Mouse (Mus musculus): ENCODE data around the gene Mcm2. TPM values are rescaled to one million over a fixed set of nuclear protein-coding genes. Genes with fewer than 3 reads are reported as not detected.
A peak's percentile ranks its signal among the peaks of the same experiment; 100 is the strongest.

Mcm2 gene
- polyA plus RNA-seq, 1 experiment from 2014 or later, result 27.3 TPM

DNA sequence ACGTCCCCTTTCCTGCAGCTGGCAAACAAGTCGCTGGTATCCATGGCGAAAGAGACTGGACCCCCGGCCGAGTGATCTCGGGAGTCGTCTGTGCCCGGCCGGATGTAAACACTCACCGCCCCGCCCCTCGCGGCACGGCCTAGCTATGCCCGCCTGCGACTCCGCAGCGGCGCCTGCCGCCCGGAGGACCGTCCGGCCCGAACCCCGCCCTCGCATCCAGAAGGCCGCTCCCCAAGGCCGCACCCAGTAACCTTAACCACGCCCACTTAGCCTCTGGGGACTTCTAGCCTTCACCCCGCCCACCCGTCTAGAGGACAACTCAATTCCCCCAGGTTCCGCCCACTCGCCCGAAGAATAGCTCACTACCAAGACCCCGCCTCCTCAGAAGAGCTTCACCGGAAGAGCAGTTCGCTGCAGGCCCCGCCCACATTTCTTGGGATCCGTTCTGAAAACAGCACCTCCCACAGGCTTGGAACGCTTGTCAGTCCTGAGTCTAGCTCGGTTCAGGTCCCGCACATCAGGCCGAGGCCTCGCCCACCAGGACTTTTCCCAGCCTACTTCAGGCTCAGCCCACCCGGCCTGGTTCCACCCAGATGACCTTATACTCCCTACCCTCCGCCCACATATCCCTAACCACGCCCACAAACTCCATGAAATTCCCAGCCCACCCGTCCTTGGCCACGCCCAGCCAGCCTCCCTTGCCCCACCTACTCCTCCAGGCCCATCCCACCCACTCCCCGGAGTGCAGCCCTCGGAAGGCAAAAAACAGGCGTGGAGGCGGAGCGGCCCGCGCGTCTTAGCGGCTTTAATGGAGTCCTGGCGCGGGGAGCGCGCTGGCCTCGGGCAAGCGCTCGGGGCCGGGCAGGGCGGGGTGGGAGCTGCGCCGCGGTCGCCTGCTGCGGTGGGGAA lies 56.5 kb downstream of the Mcm2 start, which contains the start of gene Abtb1:
Abtb1 (minus strand) TSS at position 204 of the 909 bp plus-strand sequence.
- Histone ChIP-seq H3K27ac (ENCODE audit: low read depth, low read length) (peak within 1 kb of the TSS; percentile 81), H3K27me3 (replicated peaks; ENCODE audit: control insufficient read depth, insufficient read depth, low read length) (no peaks in the 10 kb centered on the region), H3K4me3 (ENCODE audit: low read length) (peak within 1 kb of the TSS; percentile 76), H3K36me3 (ENCODE audit: control insufficient read depth, insufficient read depth, low read length) (peaks cover 25% of the 10 kb centered on the region), H3K4me1 (ENCODE audit: control insufficient read depth, insufficient read depth, low read depth, low read length) (peaks cover 20% of the 10 kb centered on the region), H3K9me3 (ENCODE audit: control insufficient read depth, low read length) (no peaks in the 10 kb centered on the region), H3K4me2 (ENCODE audit: low read length) (peak within 1 kb of the TSS; percentile 53), H3K9ac (ENCODE audit: low read depth, low read length) (peak within 1 kb of the TSS; percentile 81)
- under 1% methylated on average over 72 of the region's 72 CpGs for whole genome bisulfite sequencing
- ATAC-seq, result peak; percentile 96

DNA sequence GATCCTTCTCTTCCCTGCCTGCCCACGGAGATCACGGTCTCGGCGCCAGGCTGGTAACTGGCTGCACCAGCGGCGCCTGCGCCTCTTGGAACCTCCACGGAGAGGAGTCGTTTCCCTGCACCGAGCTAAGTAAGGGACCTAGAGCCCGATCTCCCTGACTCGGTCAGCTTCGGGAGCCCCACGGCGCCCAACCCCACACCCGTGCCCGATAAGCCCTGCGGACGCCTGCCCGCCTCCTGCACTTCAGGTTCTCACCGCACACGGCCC lies 57.1 kb downstream of the Mcm2 start:
- Histone ChIP-seq H3K9me3 (ENCODE audit: control insufficient read depth, low read length) (no peaks in the 10 kb centered on the region), H3K27ac (ENCODE audit: low read depth, low read length) (peak overlapping the region; percentile 81)

DNA sequence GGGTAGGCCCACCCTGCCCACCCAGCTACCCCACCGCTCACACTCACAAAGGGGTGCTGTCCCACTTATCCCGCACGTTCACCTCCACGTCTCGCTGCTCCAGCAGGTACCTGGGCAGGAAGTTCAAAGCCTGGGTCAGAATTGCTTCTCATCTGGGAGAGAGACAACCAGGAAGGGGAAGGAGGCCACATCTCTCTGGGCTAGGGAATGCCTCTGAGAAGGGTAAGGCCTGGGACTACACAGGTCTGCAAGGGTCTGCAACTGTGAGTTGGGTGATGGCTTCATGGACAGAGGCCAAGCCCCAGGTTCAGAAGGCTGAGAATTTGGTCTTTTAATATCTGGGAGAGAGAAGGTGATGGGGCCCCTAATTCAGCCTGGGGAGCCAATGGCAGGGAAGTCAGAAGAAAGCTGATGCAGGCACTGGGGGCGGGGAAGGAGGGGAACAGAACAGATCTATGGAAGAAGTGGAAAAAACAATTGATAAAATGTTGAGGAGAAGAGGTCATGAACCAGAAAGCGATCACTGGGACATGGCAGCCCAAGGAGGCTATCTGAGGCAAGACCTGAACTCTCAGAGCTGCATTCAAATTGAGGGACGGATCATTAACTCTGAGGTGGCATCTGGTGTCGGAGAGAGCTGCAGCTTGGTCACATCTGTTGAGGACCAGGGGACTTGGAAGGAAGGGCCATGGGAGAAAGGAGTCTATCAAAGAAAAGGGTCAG lies 57.6 kb downstream of the Mcm2 start:
- peak overlapping the region; percentile 76 for H3K4me3 ChIP-seq (ENCODE audit: low read length)
- H3K27me3 ChIP-seq (replicated peaks; ENCODE audit: control insufficient read depth, insufficient read depth, low read length), result no peaks in the 10 kb centered on the region
- peak overlapping the region; percentile 81 for H3K27ac ChIP-seq (ENCODE audit: low read depth, low read length)
- WGBS, result 57% methylated on average over 9 of the region's 9 CpGs
- H3K9me3 ChIP-seq (ENCODE audit: control insufficient read depth, low read length), result no peaks in the 10 kb centered on the region
- H3K9ac ChIP-seq (ENCODE audit: low read depth, low read length), result peak overlapping the region; percentile 81
- peaks cover 20% of the 10 kb centered on the region for H3K4me1 ChIP-seq (ENCODE audit: control insufficient read depth, insufficient read depth, low read depth, low read length)
- H3K36me3 ChIP-seq (ENCODE audit: control insufficient read depth, insufficient read depth, low read length), result peaks cover 26% of the 10 kb centered on the region
- peak overlapping the region; percentile 53 for H3K4me2 ChIP-seq (ENCODE audit: low read length)
- ATAC-seq, result no peak

More for the DNA sequence above, 57.1 kb downstream of the Mcm2 start:
- 0% methylated on average over 10 of the region's 22 CpGs for WGBS
- Histone ChIP-seq H3K4me3 (ENCODE audit: low read length) (peak overlapping the region; percentile 76), H3K36me3 (ENCODE audit: control insufficient read depth, insufficient read depth, low read length) (peaks cover 22% of the 10 kb centered on the region), H3K9ac (ENCODE audit: low read depth, low read length) (peak overlapping the region; percentile 81), H3K4me2 (ENCODE audit: low read length) (peak overlapping the region; percentile 53), H3K4me1 (ENCODE audit: control insufficient read depth, insufficient read depth, low read depth, low read length) (peaks cover 20% of the 10 kb centered on the region), H3K27me3 (replicated peaks; ENCODE audit: control insufficient read depth, insufficient read depth, low read length) (no peaks in the 10 kb centered on the region)
- ATAC-seq, result no peak

DNA sequence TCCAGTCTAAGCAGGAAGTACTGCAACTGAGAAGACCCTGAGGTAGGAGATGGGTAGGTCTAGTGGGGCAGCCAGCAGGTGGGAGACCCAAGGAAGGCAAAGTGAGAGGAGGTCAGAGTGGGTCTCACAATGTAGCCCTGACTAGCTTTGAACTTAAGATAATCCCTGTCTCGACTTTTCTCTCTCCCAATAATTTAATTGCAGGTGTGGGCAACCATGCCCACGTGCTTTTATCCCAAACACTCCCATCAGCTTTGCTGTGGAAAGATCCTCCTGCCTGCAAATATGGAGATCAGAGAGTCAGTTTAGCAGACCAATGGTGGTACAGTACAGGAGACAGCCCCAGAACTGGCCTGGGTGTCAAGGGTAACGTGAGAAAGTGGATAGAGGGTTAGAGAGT lies 58.4 kb downstream of the Mcm2 start:
- Histone ChIP-seq H3K9me3 (ENCODE audit: control insufficient read depth, low read length) (no peaks in the 10 kb centered on the region), H3K27ac (ENCODE audit: low read depth, low read length) (no peak overlapping the region), H3K4me3 (ENCODE audit: low read length) (no peak overlapping the region), H3K4me2 (ENCODE audit: low read length) (no peak overlapping the region), H3K4me1 (ENCODE audit: control insufficient read depth, insufficient read depth, low read depth, low read length) (peaks cover 20% of the 10 kb centered on the region), H3K27me3 (replicated peaks; ENCODE audit: control insufficient read depth, insufficient read depth, low read length) (no peaks in the 10 kb centered on the region), H3K36me3 (ENCODE audit: control insufficient read depth, insufficient read depth, low read length) (peaks cover 26% of the 10 kb centered on the region), H3K9ac (ENCODE audit: low read depth, low read length) (peak overlapping the region; percentile 27; the same call in 1 of the 2 replicates)
- no peak for ATAC-seq
- WGBS, result 75% methylated on average over 3 of the region's 3 CpGs

DNA sequence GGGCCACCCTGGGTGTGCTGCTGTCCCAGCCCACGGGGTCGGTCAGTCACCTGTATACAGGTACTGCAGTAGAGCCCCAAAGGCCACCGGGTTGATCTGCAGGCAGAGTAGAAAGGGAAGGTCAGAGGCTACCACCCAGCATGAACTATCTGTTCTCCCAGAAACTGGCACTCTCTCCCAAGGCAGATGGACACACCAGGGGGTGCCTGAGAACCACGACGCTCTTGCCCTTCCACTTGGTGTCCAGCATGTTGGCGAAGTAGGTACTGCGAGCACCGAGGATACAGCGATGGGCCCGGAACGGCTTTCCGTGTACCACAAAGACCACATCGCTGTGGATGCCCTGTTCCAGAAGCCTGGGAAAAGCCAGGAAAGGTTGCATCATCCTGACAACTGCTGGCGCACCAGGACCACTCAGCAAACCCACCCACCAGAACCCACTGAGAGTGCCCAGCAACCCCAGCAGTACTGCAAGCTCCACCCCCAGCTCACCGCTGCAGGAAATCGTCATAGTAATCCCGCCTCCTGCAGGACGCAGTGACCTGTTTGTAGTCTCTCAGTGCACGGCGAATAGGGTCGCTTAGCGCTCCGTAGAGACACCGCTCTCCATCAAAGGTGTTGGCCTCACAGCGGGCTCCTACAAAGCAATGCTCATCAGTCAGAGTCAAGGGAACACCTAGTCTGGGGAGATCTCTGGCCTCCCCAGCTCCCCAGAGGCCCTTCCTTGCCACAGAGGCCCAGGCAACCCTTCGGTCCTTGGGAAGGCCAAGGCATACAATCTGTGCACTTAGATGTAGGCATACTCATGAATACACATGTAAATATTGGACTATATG lies 59.2 kb downstream of the Mcm2 start:
- Histone ChIP-seq H3K4me3 (ENCODE audit: low read length) (no peak overlapping the region), H3K36me3 (ENCODE audit: control insufficient read depth, insufficient read depth, low read length) (peaks cover 23% of the 10 kb centered on the region), H3K9ac (ENCODE audit: low read depth, low read length) (no peak overlapping the region; the same call in 1 of the 2 replicates), H3K4me2 (ENCODE audit: low read length) (no peak overlapping the region), H3K9me3 (ENCODE audit: control insufficient read depth, low read length) (no peaks in the 10 kb centered on the region), H3K27ac (ENCODE audit: low read depth, low read length) (no peak overlapping the region), H3K4me1 (ENCODE audit: control insufficient read depth, insufficient read depth, low read depth, low read length) (peaks cover 20% of the 10 kb centered on the region), H3K27me3 (replicated peaks; ENCODE audit: control insufficient read depth, insufficient read depth, low read length) (no peaks in the 10 kb centered on the region)
- ATAC-seq, result no peak
- 83% methylated on average over 26 of the region's 26 CpGs for WGBS

DNA sequence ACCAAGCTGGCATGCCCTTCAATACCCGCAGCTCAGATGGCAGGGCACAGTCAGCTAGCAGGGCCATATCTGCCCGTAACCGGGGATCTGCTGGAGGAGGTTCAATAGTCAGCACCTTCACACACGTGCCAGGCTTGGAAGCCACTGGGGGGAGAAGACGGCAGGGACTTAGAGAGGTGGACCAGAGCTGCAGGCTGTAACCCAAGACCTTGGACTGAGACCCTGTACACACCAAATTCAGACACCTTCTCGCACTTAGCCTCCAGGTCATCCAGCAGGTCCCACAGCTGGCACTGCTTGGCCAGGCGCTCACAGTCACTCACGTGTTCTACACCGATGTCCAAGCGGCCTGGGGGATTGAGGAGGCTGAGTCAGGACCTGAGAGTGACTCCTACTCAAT lies 60.0 kb downstream of the Mcm2 start:
- no peak for ATAC-seq
- Histone ChIP-seq H3K36me3 (ENCODE audit: control insufficient read depth, insufficient read depth, low read length) (peaks cover 20% of the 10 kb centered on the region), H3K4me2 (ENCODE audit: low read length) (no peak overlapping the region), H3K27ac (ENCODE audit: low read depth, low read length) (no peak overlapping the region), H3K4me1 (ENCODE audit: control insufficient read depth, insufficient read depth, low read depth, low read length) (peaks cover 20% of the 10 kb centered on the region), H3K9me3 (ENCODE audit: control insufficient read depth, low read length) (no peaks in the 10 kb centered on the region), H3K27me3 (replicated peaks; ENCODE audit: control insufficient read depth, insufficient read depth, low read length) (no peaks in the 10 kb centered on the region), H3K4me3 (ENCODE audit: low read length) (no peak overlapping the region), H3K9ac (ENCODE audit: low read depth, low read length) (no peak overlapping the region)
- WGBS, result 91% methylated on average over 10 of the region's 10 CpGs

DNA sequence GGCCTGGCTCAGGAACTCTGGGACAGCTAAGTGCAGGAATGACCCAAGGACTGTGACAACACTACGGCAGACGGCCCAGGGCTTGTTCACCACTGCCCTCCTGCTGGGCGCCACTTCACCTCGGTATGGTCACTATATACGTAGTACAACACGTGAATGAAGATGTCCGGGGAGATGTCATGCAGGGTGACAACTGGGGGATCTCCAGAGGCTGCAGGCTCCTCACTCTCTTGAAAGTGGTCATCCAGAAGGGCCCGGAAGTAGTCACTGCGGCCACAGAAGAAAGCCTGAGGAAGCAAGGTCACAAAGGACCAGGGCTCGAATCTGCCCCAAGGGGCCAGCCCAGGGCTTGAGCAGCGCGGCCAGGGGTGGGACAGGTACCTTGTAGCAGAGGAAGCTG lies 60.6 kb downstream of the Mcm2 start:
- Histone ChIP-seq H3K4me3 (ENCODE audit: low read length) (no peak overlapping the region), H3K36me3 (ENCODE audit: control insufficient read depth, insufficient read depth, low read length) (peaks cover 20% of the 10 kb centered on the region), H3K9me3 (ENCODE audit: control insufficient read depth, low read length) (no peaks in the 10 kb centered on the region), H3K27ac (ENCODE audit: low read depth, low read length) (no peak overlapping the region), H3K9ac (ENCODE audit: low read depth, low read length) (no peak overlapping the region), H3K27me3 (replicated peaks; ENCODE audit: control insufficient read depth, insufficient read depth, low read length) (no peaks in the 10 kb centered on the region), H3K4me2 (ENCODE audit: low read length) (no peak overlapping the region), H3K4me1 (ENCODE audit: control insufficient read depth, insufficient read depth, low read depth, low read length) (peaks cover 18% of the 10 kb centered on the region)
- 88% methylated on average over 12 of the region's 12 CpGs for WGBS
- no peak for ATAC-seq

DNA sequence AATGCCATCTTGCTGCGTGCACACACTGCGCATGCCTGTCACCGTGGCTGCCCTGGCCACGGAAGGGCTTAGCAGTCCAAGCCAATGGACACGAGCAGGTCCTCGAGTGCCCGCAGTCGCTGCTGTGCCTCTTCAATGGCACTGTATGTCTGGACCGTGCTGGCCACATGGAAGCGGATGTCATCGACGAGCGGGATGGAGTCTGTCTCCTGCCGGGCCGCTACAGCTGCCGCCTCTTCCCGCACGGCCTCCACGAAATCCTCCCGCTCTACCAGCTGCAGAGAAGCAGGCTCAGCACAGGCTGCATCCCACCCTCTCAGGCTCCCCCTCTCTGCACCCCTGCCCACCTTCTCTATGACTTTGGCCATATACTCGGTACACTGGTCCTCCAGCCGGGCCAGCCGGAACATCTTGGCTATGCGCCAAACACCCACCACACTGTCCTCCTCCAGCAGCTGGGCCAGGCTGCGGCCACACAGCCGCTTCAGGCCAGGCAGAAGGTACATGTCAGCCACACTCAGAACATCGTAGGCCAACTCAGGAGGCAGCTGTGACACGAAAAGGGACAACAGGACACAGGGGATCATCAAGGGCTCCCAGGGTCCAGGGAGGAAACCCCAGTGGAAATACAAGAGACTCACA lies 62.3 kb downstream of the Mcm2 start:
- 83% methylated on average over 28 of the region's 28 CpGs for WGBS
- ATAC-seq, result no peak
- Histone ChIP-seq H3K9me3 (ENCODE audit: control insufficient read depth, low read length) (no peaks in the 10 kb centered on the region), H3K27me3 (replicated peaks; ENCODE audit: control insufficient read depth, insufficient read depth, low read length) (no peaks in the 10 kb centered on the region), H3K36me3 (ENCODE audit: control insufficient read depth, insufficient read depth, low read length) (peaks cover 20% of the 10 kb centered on the region), H3K9ac (ENCODE audit: low read depth, low read length) (no peak overlapping the region), H3K4me2 (ENCODE audit: low read length) (no peak overlapping the region), H3K4me1 (ENCODE audit: control insufficient read depth, insufficient read depth, low read depth, low read length) (peaks cover 15% of the 10 kb centered on the region), H3K4me3 (ENCODE audit: low read length) (no peak overlapping the region), H3K27ac (ENCODE audit: low read depth, low read length) (no peak overlapping the region)
